ENCODE assay signal across 7 mouse cellular contexts in genomic region chr11:58010226-58010781, GRCm38 (mm10). TPM values are rescaled to one million over a fixed set of nuclear protein-coding genes. Genes with fewer than 3 reads are reported as not detected.
A peak's percentile ranks its signal among the peaks of the same experiment; 100 is the strongest.
DNase-seq lines count a peak whose midpoint lies in the region; ATAC-seq and TF ChIP-seq lines count a peak whose summit lies in the region.

No protein-coding gene starts in this region.

- peak overlapping the region; percentile 100 for H3K9ac ChIP-seq in ES-Bruce4 (ENCODE audit: low read depth, poor library complexity, severe bottlenecking)
- peak overlapping the region; percentile 91 for H3K9ac ChIP-seq in forebrain, embryonic 14.5 days (ENCODE audit: low read length)
- H3K9ac ChIP-seq in intestine, embryonic 16.5 days (ENCODE audit: low read depth, low read length), result peak overlapping the region; percentile 96
- peak overlapping the region; percentile 97 for H3K9ac ChIP-seq in stomach, embryonic 14.5 days (replicated peaks; ENCODE audit: low read depth, low read length)

- no peaks in the 10 kb centered on the region for H3K36me3 ChIP-seq in ES-Bruce4 (ENCODE audit: control insufficient read depth, insufficient read depth, low read length, poor library complexity, severe bottlenecking)
- no peaks in the 10 kb centered on the region for H3K36me3 ChIP-seq in forebrain, embryonic 14.5 days (ENCODE audit: control insufficient read depth, insufficient read depth, low read length)
- no peaks in the 10 kb centered on the region for H3K36me3 ChIP-seq in intestine, embryonic 16.5 days (ENCODE audit: control insufficient read depth, insufficient read depth, low read length)
- H3K36me3 ChIP-seq in stomach, embryonic 14.5 days (ENCODE audit: control insufficient read depth, insufficient read depth, low read length), result no peaks in the 10 kb centered on the region

- TF ChIP-seq EP300 in ES-Bruce4 (IDR thresholded peaks at IDR 0.05; ENCODE audit: insufficient read depth, low read depth, low read length), result no peak

- peak overlapping the region; percentile 89 for H3K4me2 ChIP-seq in forebrain, embryonic 14.5 days (ENCODE audit: low read length)
- peak overlapping the region; percentile 66 for H3K4me2 ChIP-seq in intestine, embryonic 16.5 days (ENCODE audit: low read depth, low read length)
- peak overlapping the region; percentile 84 for H3K4me2 ChIP-seq in stomach, embryonic 14.5 days (replicated peaks; ENCODE audit: low read depth, low read length)

- no peak for TF ChIP-seq POLR2A in ES-Bruce4 (IDR thresholded peaks at IDR 0.05; ENCODE audit: insufficient read depth, low read length)

- no peaks in the 10 kb centered on the region for H3K27me3 ChIP-seq in ES-Bruce4 (ENCODE audit: control insufficient read depth, insufficient read depth, low read length, poor library complexity, severe bottlenecking)
- no peaks in the 10 kb centered on the region for H3K27me3 ChIP-seq in forebrain, embryonic 14.5 days (replicated peaks; ENCODE audit: control insufficient read depth, insufficient read depth, low read length)
- no peaks in the 10 kb centered on the region for H3K27me3 ChIP-seq in intestine, embryonic 16.5 days (replicated peaks; ENCODE audit: control insufficient read depth, insufficient read depth, low read length)
- no peaks in the 10 kb centered on the region for H3K27me3 ChIP-seq in stomach, embryonic 14.5 days (ENCODE audit: control insufficient read depth, insufficient read depth, low read length)

- no peak overlapping the region for H3K27ac ChIP-seq in ES-Bruce4 (ENCODE audit: insufficient read depth, low read length)
- H3K27ac ChIP-seq in forebrain, embryonic 14.5 days (ENCODE audit: low read depth, low read length), result no peak overlapping the region
- H3K27ac ChIP-seq in intestine, embryonic 16.5 days (ENCODE audit: low read length), result peak overlapping the region; percentile 92
- peak overlapping the region; percentile 89; the same call in 1 of the 2 replicates for H3K27ac ChIP-seq in stomach, embryonic 14.5 days (ENCODE audit: low read length)

- H3K4me3 ChIP-seq in ES-Bruce4 (ENCODE audit: low read depth, low read length), result peak overlapping the region; percentile 77
- peak overlapping the region; percentile 96 for H3K4me3 ChIP-seq in forebrain, embryonic 14.5 days (ENCODE audit: low read depth, low read length)
- peak overlapping the region; percentile 97 for H3K4me3 ChIP-seq in intestine, embryonic 16.5 days (ENCODE audit: low read length)
- peak overlapping the region; percentile 99 for H3K4me3 ChIP-seq in stomach, embryonic 14.5 days (ENCODE audit: low read depth, low read length)

- no peaks in the 10 kb centered on the region for H3K9me3 ChIP-seq in ES-Bruce4 (replicated peaks; ENCODE audit: control insufficient read depth, insufficient read depth, low read length, poor library complexity, severe bottlenecking)
- H3K9me3 ChIP-seq in forebrain, embryonic 14.5 days (replicated peaks; ENCODE audit: control insufficient read depth, low read length), result no peaks in the 10 kb centered on the region
- H3K9me3 ChIP-seq in intestine, embryonic 16.5 days (ENCODE audit: control insufficient read depth, low read length), result no peaks in the 10 kb centered on the region
- no peaks in the 10 kb centered on the region for H3K9me3 ChIP-seq in stomach, embryonic 14.5 days (ENCODE audit: control insufficient read depth, low read depth, low read length)

- peak; percentile 63 for DNase-seq in adrenal gland, adult 2 months
- DNase-seq in forebrain, embryonic 14.5 days (ENCODE audit: low spot score), result peak; percentile 14
- DNase-seq in ovary, adult 18-20 months (ENCODE audit: low spot score), result no peak

- ATAC-seq in forebrain, embryonic 14.5 days, result no peak
- no peak for ATAC-seq in intestine, embryonic 16.5 days
- 0 out of 2 replicates have a peak, but pooled peaks have one; percentile 23 for ATAC-seq in megakaryocyte-erythroid progenitor cell, adult 5-6 weeks (replicated peaks; ENCODE audit: low FRiP score, low TSS enrichment, poor library complexity, severe bottlenecking)
- ATAC-seq in stomach, embryonic 14.5 days (ENCODE audit: insufficient number of reproducible peaks, insufficient read depth, low FRiP score, low read depth), result no peak

- peaks cover 4% of the 10 kb centered on the region for H3K4me1 ChIP-seq in ES-Bruce4 (ENCODE audit: control insufficient read depth, insufficient read depth, low read length)
- H3K4me1 ChIP-seq in forebrain, embryonic 14.5 days (ENCODE audit: control insufficient read depth, insufficient read depth, low read length), result peaks cover 19% of the 10 kb centered on the region
- H3K4me1 ChIP-seq in intestine, embryonic 16.5 days (ENCODE audit: control insufficient read depth, insufficient read depth, low read length), result peaks cover 41% of the 10 kb centered on the region
- H3K4me1 ChIP-seq in stomach, embryonic 14.5 days (ENCODE audit: control insufficient read depth, insufficient read depth, low read length), result peaks cover 25% of the 10 kb centered on the region

- under 1% methylated on average over 16 of the region's 16 CpGs for WGBS in forebrain, embryonic 14.5 days
- 3% methylated on average over 16 of the region's 16 CpGs for WGBS in intestine, embryonic 16.5 days
- 2% methylated on average over 16 of the region's 16 CpGs for WGBS in stomach, embryonic 14.5 days

- no peak for TF ChIP-seq CTCF in ES-Bruce4 (IDR thresholded peaks at IDR 0.05; ENCODE audit: low read depth, low read length)

RNA-seq across cellular contexts. Expression of gene Larp1, which starts 1.4 kb away (rescaled TPM):
- polyA plus RNA-seq in ES-Bruce4 (2011; ENCODE audit: insufficient read depth, insufficient read length, low read depth, missing spikeins), result 164 and 167 TPM in 2 replicates
- total RNA-seq in adrenal gland, adult 2 months (2021), result 100 to 1,000 TPM in 1 of 2 experiments, 10 to 100 TPM in 1; 75.1 to 137 TPM
- polyA plus RNA-seq in adrenal gland, adult 2 months (2012; rRNA removed), result 34.1 and 39.8 TPM in 2 replicates
- 11.8 and 14.7 TPM in 2 replicates for polyA plus RNA-seq in forebrain, embryonic 14.5 days (2014; fragmentation: Nextera tagmentation; extraction: Ambion mirVana)
- 16.5 and 16.7 TPM in 2 replicates for polyA plus RNA-seq in intestine, embryonic 16.5 days (2015; fragmentation: Nextera tagmentation; extraction: Ambion mirVana)
- 138 and 152 TPM in 2 replicates for total RNA-seq in megakaryocyte-erythroid progenitor cell, adult 5-6 weeks (2014; fragmentation: Nextera tagmentation)
- 50.4 and 67.2 TPM in 2 replicates for total RNA-seq in megakaryocyte-erythroid progenitor cell, adult 5-6 weeks (2017)
- polyA plus RNA-seq in stomach, embryonic 14.5 days (2014; fragmentation: Nextera tagmentation; extraction: Ambion mirVana), result 23.9 and 24.1 TPM in 2 replicates

Comparison
In these comparisons a context has a peak if more than half of its experiments do, and no peak if none do; other contexts are left out.
1. H3K27ac ChIP-seq: peak in intestine, embryonic 16.5 days (single experiment) and stomach, embryonic 14.5 days (single experiment); none in ES-Bruce4 (single experiment) and forebrain, embryonic 14.5 days (single experiment).
2. Peak in every context shown above with its lines, with median percentiles within 50 percentile points of each other: H3K4me3 ChIP-seq, H3K9ac ChIP-seq and H3K4me2 ChIP-seq.